15 mouse cellular contexts compared by ENCODE assay signal in the genomic region with DNA sequence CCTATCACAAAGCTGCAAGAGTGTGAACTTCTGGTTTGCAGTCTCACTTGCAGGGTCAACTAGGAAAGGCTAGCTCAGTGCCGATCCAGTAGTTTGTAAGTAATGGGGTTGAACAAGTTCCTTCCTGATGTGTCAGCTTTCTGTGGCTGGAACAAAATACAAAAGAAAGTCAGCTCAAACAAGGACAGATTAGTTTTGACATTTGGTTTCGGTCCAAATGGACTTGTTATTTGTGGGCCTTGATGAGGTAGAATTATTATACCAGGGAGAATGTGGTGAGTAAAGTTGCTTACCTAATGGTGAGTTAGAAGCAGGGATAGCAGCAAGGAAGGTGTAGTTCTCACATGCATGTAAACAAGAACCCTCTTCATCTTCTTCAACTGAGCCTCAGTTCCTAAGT.
"Had no signal": no experiment of that assay in that cellular context is flagged by ENCODE, and none has a peak within 500 bp of the region (broad histone marks: within the 10 kb centered on the region; RNA-seq: fewer than 3 reads in every experiment).

No protein-coding gene starts in this region.

- H3K4me2 ChIP-seq: lung, embryonic 15.5 days; midbrain, embryonic 11.5 days; midbrain, embryonic 13.5 days; midbrain, embryonic 15.5 days; neural tube, embryonic 12.5 days had no signal

- DNase-seq: lung, adult 2 months; lung, postnatal 14 days; lung, postnatal 36 days; right cerebral cortex, postnatal 14 days; thymus, adult 18-20 months; thymus, postnatal 14 days; thymus, postnatal 36 days had no signal

- ATAC-seq: lung, postnatal 0 days; midbrain, embryonic 13.5 days; midbrain, embryonic 15.5 days had no signal

- H3K4me1 ChIP-seq: midbrain, embryonic 15.5 days; neural tube, embryonic 12.5 days had no signal

- H3K27me3 ChIP-seq: lung, embryonic 15.5 days; megakaryocyte, embryonic 14.5 days; midbrain, embryonic 13.5 days; midbrain, embryonic 15.5 days; neural tube, embryonic 12.5 days had no signal

- H3K9ac ChIP-seq: lung, embryonic 15.5 days; midbrain, embryonic 13.5 days; midbrain, embryonic 15.5 days; neural tube, embryonic 12.5 days had no signal

- H3K27ac ChIP-seq: lung, embryonic 15.5 days; macrophage; midbrain, embryonic 13.5 days; midbrain, embryonic 15.5 days; neural tube, embryonic 12.5 days had no signal

- H3K4me3 ChIP-seq: lung, embryonic 15.5 days; megakaryocyte, embryonic 14.5 days; midbrain, embryonic 13.5 days; midbrain, embryonic 15.5 days; neural tube, embryonic 12.5 days had no signal

- H3K9me3 ChIP-seq: lung, embryonic 15.5 days; megakaryocyte, embryonic 14.5 days; midbrain, embryonic 13.5 days; midbrain, embryonic 15.5 days; neural tube, embryonic 12.5 days had no signal

- H3K36me3 ChIP-seq: lung, embryonic 15.5 days; midbrain, embryonic 13.5 days; midbrain, embryonic 15.5 days; neural tube, embryonic 12.5 days had no signal
